Mouse (Mus musculus) adrenal gland, adult 2 months (tissue): ENCODE measurements around the gene Dnajc11. TPM values are rescaled to one million over a fixed set of nuclear protein-coding genes. Genes with fewer than 3 reads are reported as not detected.

Experiments used
- DNase-seq: peaks from one replicate; pipeline ENCODE4 v3.0.0; 2021
- long read RNA-seq: library from polyadenylated mRNA; stranded (forward); transcript quantifications from one replicate; pipeline ENCODE4 v2.0.0, GENCODE M21; 2021
- polyA plus RNA-seq: library from polyadenylated mRNA; depleted of rRNA; stranded (reverse); fragments of >200 nt; gene quantifications from 2 replicates; pipeline ENCODE4 v1.2.3, GENCODE M21; 2012; rRNA removed
- total RNA-seq, 2 experiments: library from RNA; stranded (reverse); gene quantifications; 2 replicates each; pipeline ENCODE4 v1.2.3; 2021

Dnajc11 gene
- 100 to 1,000 TPM in 1 of 2 experiments, 10 to 100 TPM in 1; 97.7 to 103 TPM for total RNA-seq
- 84.5 and 107 TPM in 2 replicates for polyA plus RNA-seq
- long read RNA-seq, transcript Dnajc11-201 (16 exons, 3,151 nt): major isoform, 106 of 128 reads
- long read RNA-seq, partial matches to known transcripts: 7 of 128 reads
- long read RNA-seq, other reads (novel, unspliced or antisense): 15 of 128 reads

GRCm38 (mm10) chr4:151933505-151934214, at the start of gene Dnajc11:
TSS of gene Dnajc11 (plus strand) at chr4:151933691.
- peak; percentile 96 for DNase-seq

GRCm38 (mm10) chr4:151893241-151893640, 40.2 kb upstream of the Dnajc11 start:
- no peak for DNase-seq

- DNase-seq: no peak
These were observed 38.6 kb upstream of the Dnajc11 start for GRCm38 (mm10) chr4:151894926-151895325.

GRCm38 (mm10) chr4:151895624-151896023, 37.9 kb upstream of the Dnajc11 start:
- no peak for DNase-seq

- no peak for DNase-seq
These were observed 36.3 kb upstream of the Dnajc11 start for GRCm38 (mm10) chr4:151897069-151897617.

GRCm38 (mm10) chr4:151898600-151899245, 34.8 kb upstream of the Dnajc11 start:
- no peak for DNase-seq

- no peak for DNase-seq
These were observed 33.6 kb upstream of the Dnajc11 start for GRCm38 (mm10) chr4:151899707-151900384.

- no peak for DNase-seq
These were observed 32.8 kb upstream of the Dnajc11 start for GRCm38 (mm10) chr4:151900735-151901134.

- DNase-seq: peak; percentile 35
These were observed 32.1 kb upstream of the Dnajc11 start for GRCm38 (mm10) chr4:151901422-151901821.

GRCm38 (mm10) chr4:151902046-151902688, 31.3 kb upstream of the Dnajc11 start:
- DNase-seq: no peak

GRCm38 (mm10) chr4:151902689-151903241, 30.7 kb upstream of the Dnajc11 start:
- DNase-seq: peak; percentile 79

GRCm38 (mm10) chr4:151904098-151904497, 29.4 kb upstream of the Dnajc11 start:
- no peak for DNase-seq

- no peak for DNase-seq
These were observed 27.9 kb upstream of the Dnajc11 start for GRCm38 (mm10) chr4:151905621-151906020.

GRCm38 (mm10) chr4:151907577-151908343, 25.7 kb upstream of the Dnajc11 start:
- DNase-seq: peak; percentile 19

- DNase-seq: no peak
These were observed 24.7 kb upstream of the Dnajc11 start for GRCm38 (mm10) chr4:151908809-151909208.

- DNase-seq: no peak
These were observed 17.2 kb upstream of the Dnajc11 start for GRCm38 (mm10) chr4:151916271-151916670.

- no peak for DNase-seq
These were observed 14.2 kb upstream of the Dnajc11 start for GRCm38 (mm10) chr4:151919135-151919840.

- peak; percentile 51 for DNase-seq
These were observed 13.4 kb upstream of the Dnajc11 start for GRCm38 (mm10) chr4:151919900-151920643.

GRCm38 (mm10) chr4:151922124-151922523, 11.4 kb upstream of the Dnajc11 start:
- DNase-seq: no peak
